Mouse (Mus musculus) c-Kit-positive CD71-negative TER-119-negative erythroid progenitor cells, embryonic 14.5 days (primary cell): ENCODE data around the gene Dlg2.

ENCODE experiments used
- DNase-seq: peaks from one replicate; pipeline ENCODE4 v3.0.0-alpha.2; 2013; ENCODE audit warnings: low read depth

Dlg2 gene

GRCm38 (mm10) chr7:91284167-91284566, 807.7 kb downstream of the Dlg2 start:
- DNase-seq: no peak

GRCm38 (mm10) chr7:91288324-91288723, 811.9 kb downstream of the Dlg2 start:
- no peak for DNase-seq

- no peak for DNase-seq
Observed at GRCm38 (mm10) chr7:91296127-91296526, 819.7 kb downstream of the Dlg2 start.

- no peak for DNase-seq
Observed at GRCm38 (mm10) chr7:91311177-91311576, 834.7 kb downstream of the Dlg2 start.

GRCm38 (mm10) chr7:91345073-91345472, 868.6 kb downstream of the Dlg2 start:
- no peak for DNase-seq

- no peak for DNase-seq
Observed at GRCm38 (mm10) chr7:91369821-91370321, 893.4 kb downstream of the Dlg2 start.

GRCm38 (mm10) chr7:91382281-91382680, 905.8 kb downstream of the Dlg2 start:
- no peak for DNase-seq

- no peak for DNase-seq
Observed at GRCm38 (mm10) chr7:91383873-91384272, 907.4 kb downstream of the Dlg2 start.

- no peak for DNase-seq
Observed at GRCm38 (mm10) chr7:91389272-91389671, 912.8 kb downstream of the Dlg2 start.

- DNase-seq: no peak
Observed at GRCm38 (mm10) chr7:91397827-91398226, 921.4 kb downstream of the Dlg2 start.

GRCm38 (mm10) chr7:91412109-91412508, 935.6 kb downstream of the Dlg2 start:
- no peak for DNase-seq

GRCm38 (mm10) chr7:91414150-91414549, 937.7 kb downstream of the Dlg2 start:
- DNase-seq: no peak

- DNase-seq: no peak
Observed at GRCm38 (mm10) chr7:91414749-91415148, 938.3 kb downstream of the Dlg2 start.

- DNase-seq: no peak
Observed at GRCm38 (mm10) chr7:91420215-91420614, 943.7 kb downstream of the Dlg2 start.

GRCm38 (mm10) chr7:91423784-91424183, 947.3 kb downstream of the Dlg2 start:
- DNase-seq: no peak

- DNase-seq: no peak
Observed at GRCm38 (mm10) chr7:91429712-91430275, 953.3 kb downstream of the Dlg2 start.

- peak; percentile 13 for DNase-seq
Observed at GRCm38 (mm10) chr7:91431594-91432240, 955.2 kb downstream of the Dlg2 start.

GRCm38 (mm10) chr7:91432563-91432962, 956.1 kb downstream of the Dlg2 start:
- DNase-seq: no peak

GRCm38 (mm10) chr7:91434739-91435138, 958.3 kb downstream of the Dlg2 start:
- DNase-seq: no peak

- no peak for DNase-seq
Observed at GRCm38 (mm10) chr7:91440326-91440725, 963.9 kb downstream of the Dlg2 start.

GRCm38 (mm10) chr7:91442447-91443376, 966.2 kb downstream of the Dlg2 start:
- no peak for DNase-seq

GRCm38 (mm10) chr7:91443377-91443714, 966.9 kb downstream of the Dlg2 start:
- no peak for DNase-seq

- no peak for DNase-seq
Observed at GRCm38 (mm10) chr7:91443913-91444312, 967.4 kb downstream of the Dlg2 start.
